Mouse (Mus musculus) lung, postnatal 14 days (tissue): ENCODE measurements around the gene Mul1.
A peak's percentile ranks its signal among the peaks of the same experiment; 100 is the strongest.

Experiments
- DNase-seq: peaks from one replicate; pipeline ENCODE4 v3.0.0; 2021

Gene Mul1

DNA sequence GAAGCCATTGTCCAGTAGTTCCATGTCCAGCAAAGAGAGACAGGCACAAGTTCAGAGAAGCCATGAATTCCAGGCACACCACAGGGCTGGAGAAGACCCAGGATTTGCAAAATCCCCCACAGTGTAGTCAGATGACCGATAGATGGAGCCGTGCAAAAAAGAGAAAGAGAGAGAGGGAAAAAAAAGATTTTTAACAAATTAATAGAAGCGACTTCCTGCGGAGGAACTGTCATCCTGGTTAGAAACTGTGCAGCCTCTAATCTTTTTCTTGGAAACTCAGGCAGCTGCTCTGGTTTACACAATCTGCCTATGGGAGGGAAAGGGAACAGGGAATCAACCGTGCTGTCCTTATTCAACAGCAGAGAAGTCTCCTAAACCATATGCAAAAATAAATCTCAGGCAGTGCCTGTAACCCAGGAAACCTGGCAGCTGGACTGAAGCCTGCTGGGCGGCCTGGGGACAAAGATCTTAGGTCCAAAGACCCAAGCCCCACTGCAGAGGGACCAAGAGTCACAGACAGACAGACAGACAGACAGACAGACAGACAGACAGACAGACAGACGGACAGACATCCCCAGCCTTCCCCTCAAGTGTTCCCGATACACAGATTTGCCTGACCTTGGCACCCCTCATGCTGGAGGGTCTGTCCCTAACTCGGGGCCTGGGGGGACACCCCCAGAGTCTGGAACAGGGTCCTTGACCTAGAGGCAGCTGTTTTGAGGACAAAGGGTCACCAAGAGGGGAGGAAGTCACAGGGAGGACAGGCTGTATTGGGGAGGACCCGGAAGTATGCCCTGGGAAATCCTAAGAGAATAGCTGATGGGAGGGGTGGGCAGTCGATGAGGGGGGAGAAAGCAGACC, 28.7 kb downstream of the Mul1 start:
- no peak for DNase-seq

DNA sequence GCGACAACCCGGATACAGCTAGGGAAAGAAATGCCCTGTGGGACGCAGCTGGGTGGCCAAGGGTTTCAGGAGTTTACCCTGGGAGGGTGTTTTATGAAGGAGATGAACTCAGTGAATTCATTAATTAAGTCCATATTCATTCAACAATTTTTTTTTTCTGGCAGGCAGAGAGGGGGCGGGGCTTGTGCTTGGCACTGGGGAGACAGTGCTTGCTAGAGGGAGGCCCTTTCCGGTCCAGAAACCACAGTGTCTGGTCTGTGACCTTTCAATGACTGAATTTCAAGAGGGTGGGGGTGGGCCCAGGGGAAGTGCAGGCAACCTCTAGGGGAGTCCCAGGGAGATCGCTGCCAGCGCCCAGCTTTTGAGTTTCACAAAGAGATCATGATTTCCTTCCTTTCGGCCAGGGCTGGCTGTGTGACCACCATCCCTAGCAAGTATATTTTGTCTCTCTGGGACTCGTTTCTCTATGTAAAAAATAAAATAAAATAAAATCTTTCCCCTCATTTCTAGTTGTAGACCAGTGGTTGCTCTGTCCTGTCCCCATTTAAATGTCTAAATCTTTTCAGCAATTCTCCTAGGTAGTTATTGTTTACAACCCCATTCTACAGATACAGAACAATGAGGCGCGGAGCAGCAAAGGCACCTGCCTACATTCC, 29.5 kb downstream of the Mul1 start:
- peak; percentile 83 for DNase-seq

DNA sequence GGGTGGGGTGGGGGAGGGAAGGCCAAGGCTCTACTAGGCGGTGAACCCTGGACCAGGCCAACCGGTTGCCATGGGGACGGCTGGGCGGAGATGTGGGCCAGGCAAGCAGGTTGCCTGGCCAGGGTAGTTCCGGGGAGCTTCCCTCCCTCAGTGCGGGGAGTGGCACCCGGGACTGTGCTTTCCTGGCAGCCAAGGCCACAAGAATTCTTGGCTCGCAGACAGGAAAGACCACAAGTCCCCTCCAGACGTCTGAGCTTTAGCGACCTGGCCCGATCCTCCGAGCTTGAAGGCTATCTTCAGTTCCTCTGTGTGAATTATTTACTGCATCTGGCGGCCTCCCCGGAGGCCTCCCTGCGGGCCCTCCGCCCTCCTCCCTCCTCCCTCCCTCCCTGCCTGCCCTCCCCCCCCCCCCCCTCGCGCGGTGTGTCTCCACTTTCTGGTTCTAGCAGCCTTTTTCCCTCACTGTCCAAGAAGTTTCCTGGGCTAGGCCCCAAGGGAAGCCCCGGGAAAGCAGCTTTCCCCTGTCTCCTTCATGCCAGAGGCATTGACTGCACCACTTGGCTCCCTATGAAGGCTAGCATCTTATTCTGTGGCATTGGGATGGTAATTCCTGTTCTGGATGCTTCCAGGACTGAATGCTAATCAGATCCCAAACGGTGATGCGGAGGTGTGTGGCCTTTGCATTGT, 30.3 kb downstream of the Mul1 start:
- peak; percentile 68 for DNase-seq

- DNase-seq: no peak
Observed at GRCm38 (mm10) chr4:138465446-138465845, 31.0 kb downstream of the Mul1 start.

DNA sequence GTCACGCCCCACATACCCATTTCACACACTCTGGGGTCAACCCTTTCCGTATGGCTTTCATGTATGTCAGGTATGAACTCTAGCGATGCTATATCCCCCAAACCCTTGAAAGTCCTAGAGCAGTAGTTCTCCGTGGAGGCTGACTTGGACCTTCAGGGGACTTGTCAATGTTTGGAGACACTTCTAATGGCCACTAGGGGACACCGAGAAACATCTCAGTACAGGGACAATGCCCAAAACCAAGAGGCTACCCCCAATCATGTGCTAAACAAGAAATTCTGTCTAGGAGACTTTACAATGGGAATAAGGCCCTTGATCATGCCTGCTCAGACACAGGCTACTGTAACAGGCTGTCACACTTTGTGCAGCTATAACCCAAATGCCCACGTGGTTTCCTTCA, 32.2 kb downstream of the Mul1 start:
- DNase-seq: no peak

GRCm38 (mm10) chr4:138467451-138467850, 33.0 kb downstream of the Mul1 start:
- no peak for DNase-seq

GRCm38 (mm10) chr4:138469080-138469479, 34.6 kb downstream of the Mul1 start:
- no peak for DNase-seq

GRCm38 (mm10) chr4:138471241-138471640, 36.8 kb downstream of the Mul1 start:
- no peak for DNase-seq

GRCm38 (mm10) chr4:138479595-138479994, 45.1 kb downstream of the Mul1 start:
- no peak for DNase-seq

DNA sequence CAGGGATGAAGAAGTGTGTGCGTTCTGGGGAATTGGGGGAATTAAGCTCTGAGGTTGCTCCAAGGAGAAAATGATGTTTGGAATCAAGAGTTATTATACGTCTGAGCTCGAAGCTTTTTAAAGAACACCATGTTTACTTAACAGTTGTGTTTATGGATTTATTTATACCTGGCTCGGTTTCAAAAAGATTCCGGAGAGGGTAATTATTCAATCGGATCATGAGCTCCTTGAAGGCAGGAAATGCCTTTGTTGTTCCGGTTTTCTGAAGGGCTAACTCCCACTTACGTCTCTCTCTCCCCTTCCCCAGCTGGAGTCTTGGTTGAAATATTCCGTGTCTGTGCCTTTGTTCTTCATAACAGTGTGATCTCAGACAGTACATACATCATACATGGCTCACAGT, 46.5 kb downstream of the Mul1 start:
- DNase-seq: no peak

DNA sequence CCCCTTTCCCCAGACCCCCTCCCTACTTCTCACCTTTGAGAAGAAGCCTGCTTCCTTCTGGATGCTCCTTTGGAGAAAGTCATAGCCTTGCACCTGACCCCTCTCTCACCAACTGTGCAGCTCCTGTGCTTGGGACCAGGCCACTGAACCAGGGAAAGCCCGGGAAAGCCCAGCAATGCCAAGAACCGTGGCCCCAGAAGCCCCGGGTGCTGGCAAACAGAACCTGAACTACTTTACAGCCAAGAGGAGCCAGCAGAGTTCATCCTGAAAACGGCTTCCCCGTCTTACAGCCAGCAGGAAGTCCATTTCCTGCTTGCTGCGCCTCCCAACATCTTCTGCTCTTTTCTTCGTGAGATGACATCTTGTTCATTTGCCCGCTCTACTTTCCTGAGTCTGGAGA, 48.2 kb downstream of the Mul1 start:
- no peak for DNase-seq

- DNase-seq: no peak
Observed at GRCm38 (mm10) chr4:138488241-138488640, 53.8 kb downstream of the Mul1 start.

- no peak for DNase-seq
Observed at GRCm38 (mm10) chr4:138491088-138491487, 56.6 kb downstream of the Mul1 start.
